Mouse (Mus musculus): ENCODE data around the gene Deup1.

Gene Deup1

GRCm38 (mm10) chr9:15560451-15560850 is 67.3 kb downstream of the Deup1 start:
- no peak for TF ChIP-seq GATA4 (IDR thresholded peaks at IDR 0.05; ENCODE audit: insufficient replicate concordance, low read length)

DNA sequence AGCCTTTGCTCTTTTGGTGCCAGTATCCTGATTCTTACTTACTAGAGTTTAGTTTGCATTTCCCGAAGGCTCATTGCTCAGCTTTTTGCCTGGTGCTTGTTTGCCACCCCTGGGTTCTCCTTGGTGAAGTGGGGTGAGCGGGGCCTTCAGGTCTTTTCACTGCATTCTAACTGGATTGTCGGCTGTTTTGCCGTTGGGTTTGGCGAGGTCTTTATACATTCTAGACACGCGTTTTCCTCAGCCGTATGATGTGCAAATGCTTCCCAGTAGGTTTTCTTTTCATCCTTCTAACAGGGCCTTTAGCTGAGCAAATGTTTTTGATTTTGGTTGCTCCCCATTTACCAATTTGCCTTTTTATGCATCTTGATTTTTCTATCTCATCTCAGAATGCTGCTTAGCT is 74.4 kb downstream of the Deup1 start:
- TF ChIP-seq GATA4 (IDR thresholded peaks at IDR 0.05; ENCODE audit: insufficient replicate concordance, low read length): no peak

DNA sequence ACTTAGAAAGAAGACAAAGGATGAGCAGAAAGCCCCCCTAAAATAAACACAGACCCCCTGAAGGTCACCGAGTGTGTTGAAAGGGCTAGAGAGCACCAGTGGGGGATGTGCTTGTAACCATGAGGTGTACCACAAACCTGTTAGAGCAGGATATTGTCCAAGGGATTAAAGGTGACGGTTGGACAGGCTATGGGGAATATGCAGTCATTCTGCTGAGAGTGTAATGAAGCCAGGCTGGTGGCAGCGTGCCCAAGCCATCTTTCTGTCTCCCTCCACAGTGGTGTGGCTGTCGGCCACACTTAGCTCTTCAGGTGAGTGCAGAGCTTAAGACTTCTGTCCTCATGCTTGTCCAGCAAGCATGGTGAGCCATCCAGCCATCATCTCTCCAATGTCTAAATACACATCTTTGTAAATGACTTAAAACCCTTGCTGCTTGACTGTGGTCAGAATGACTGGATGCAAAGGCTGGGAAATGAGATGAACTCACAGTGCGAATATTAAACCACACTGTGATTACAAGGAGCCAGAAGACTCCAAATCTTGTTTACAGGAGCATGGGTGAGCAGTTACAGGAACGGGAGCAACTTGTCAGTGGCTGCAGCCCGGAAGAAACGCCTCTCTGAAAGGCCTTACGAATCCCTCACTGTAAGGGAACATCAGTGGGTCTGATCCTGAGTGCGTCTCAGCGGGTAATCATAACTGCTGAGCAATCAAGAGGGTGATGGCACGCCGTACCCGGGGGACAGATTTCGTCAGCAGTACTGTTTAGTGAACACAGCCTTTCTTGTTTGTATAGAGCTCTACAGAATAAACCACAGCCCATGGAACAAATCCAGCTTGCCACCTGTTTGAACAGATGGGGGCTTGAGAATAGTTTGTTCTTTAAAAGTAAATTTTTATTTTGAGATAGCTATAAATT is 75.5 kb downstream of the Deup1 start:
- TF ChIP-seq GATA4 (IDR thresholded peaks at IDR 0.05; ENCODE audit: insufficient replicate concordance, low read length): no peak

- TF ChIP-seq GATA4 (IDR thresholded peaks at IDR 0.05; ENCODE audit: insufficient replicate concordance, low read length): no peak
Measured at GRCm38 (mm10) chr9:15550461-15550961, 77.2 kb downstream of the Deup1 start.

DNA sequence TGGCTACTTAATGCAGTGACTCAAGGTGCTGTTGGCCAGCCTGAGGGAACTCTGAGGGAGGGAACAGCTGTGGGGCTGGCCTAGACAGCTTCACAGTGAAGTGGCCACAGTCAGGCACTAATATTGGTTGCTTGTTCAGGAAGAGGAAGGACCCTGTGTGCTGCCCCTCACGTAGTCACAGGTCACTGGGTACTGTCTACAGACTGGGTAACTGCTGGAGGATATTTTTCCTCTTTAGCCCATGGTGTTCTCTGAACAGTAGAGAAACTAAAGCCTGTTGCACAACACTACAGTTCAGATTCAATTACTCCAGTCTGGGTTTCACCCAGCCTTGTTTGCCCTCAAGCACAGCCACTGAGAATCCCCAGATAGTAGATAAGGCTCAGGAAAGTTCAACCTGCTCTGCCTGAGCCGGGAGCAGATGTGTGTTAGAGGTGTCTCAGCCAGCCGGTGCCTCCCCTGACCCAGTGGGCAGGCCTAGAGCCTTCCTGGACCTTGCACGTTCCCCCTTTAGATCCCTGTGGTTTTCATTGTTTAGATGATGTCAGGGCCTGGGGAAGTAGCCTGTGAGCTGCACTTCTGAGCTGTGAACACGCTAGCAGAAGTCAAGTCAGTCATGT is 85.9 kb downstream of the Deup1 start:
- TF ChIP-seq GATA4 (IDR thresholded peaks at IDR 0.05; ENCODE audit: insufficient replicate concordance, low read length): peak; percentile 77; the same call in 1 of the 2 replicates

DNA sequence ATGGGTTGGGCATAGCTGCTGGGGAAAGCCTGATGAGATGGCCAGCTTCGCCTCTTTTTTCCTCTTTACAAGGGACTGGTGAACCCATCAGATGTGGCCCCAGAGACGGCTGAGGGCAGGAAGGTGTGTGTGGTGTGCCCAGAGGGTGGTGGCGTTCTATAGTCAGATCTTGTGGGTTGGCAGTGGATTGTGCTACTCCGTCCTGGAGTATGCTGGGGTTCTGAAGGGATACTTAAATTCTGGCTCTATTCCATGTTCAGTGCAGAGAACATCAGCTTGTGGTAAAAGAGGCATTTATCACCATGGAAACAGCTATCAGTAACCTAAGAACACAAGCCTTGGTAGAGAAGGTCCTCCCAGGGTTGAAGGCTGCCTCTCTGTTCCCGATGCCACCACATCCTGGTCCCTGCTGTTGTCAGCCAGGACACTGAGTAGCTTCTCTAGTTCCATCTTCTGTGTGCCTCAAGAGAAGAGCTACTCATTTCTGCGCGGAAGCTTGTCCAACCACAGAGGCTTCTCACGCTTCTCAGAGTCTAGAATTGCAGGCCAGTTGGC is 88.7 kb downstream of the Deup1 start:
- no peak for TF ChIP-seq GATA4 (IDR thresholded peaks at IDR 0.05; ENCODE audit: insufficient replicate concordance, low read length)

GRCm38 (mm10) chr9:15537455-15538048 is 90.2 kb downstream of the Deup1 start:
- TF ChIP-seq GATA4 (IDR thresholded peaks at IDR 0.05; ENCODE audit: insufficient replicate concordance, low read length): no peak

DNA sequence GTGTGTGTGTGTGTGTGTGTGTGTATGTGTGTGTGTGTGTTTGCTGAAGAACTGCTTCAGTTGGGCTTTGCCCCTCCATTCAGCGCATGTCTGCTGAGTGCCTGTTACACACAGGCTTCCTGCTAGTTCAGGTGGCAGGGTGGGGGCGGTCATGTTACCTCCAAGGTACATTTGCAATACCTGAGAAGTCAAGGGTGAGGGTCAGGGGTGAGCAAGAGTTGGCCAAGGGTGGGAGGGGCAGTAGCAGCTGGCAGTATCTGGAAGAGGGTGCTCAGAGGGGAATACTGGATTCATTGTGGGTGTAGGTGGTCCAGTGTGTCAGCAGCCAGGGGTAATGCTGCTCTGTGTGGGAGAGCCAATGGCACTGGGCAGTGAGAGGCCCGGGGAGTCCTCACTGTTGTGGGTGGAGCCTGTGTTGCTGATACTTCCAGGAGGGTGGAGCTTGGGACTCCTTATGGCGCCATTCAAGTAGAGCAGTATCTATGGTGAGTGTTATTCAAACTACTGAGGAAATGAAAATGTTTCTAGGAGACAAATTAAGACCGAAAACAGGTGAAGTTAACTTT is 90.8 kb downstream of the Deup1 start:
- no peak for TF ChIP-seq GATA4 (IDR thresholded peaks at IDR 0.05; ENCODE audit: insufficient replicate concordance, low read length)

GRCm38 (mm10) chr9:15535418-15535817 is 92.3 kb downstream of the Deup1 start:
- TF ChIP-seq GATA4 (IDR thresholded peaks at IDR 0.05; ENCODE audit: insufficient replicate concordance, low read length): no peak

DNA sequence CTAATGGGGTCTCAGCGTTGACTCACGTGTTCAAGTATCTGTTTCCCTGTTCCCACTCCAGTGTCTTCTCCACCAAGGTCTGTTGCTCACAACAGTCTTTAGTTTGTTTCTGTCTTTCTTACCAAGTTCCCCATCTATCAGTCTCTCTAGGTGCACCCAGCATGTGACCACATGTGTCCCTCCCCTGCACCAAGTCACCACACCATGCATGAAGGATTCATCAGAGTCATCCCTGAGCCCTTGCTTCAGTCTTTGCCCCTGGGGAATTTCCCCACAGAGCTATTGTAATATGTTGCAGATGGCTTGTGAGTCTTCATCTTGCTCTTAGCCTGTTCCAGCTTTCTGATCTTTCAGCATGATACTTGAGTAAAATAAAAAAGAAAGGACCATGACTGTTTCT is 93.6 kb downstream of the Deup1 start:
- TF ChIP-seq GATA4 (IDR thresholded peaks at IDR 0.05; ENCODE audit: insufficient replicate concordance, low read length): no peak

DNA sequence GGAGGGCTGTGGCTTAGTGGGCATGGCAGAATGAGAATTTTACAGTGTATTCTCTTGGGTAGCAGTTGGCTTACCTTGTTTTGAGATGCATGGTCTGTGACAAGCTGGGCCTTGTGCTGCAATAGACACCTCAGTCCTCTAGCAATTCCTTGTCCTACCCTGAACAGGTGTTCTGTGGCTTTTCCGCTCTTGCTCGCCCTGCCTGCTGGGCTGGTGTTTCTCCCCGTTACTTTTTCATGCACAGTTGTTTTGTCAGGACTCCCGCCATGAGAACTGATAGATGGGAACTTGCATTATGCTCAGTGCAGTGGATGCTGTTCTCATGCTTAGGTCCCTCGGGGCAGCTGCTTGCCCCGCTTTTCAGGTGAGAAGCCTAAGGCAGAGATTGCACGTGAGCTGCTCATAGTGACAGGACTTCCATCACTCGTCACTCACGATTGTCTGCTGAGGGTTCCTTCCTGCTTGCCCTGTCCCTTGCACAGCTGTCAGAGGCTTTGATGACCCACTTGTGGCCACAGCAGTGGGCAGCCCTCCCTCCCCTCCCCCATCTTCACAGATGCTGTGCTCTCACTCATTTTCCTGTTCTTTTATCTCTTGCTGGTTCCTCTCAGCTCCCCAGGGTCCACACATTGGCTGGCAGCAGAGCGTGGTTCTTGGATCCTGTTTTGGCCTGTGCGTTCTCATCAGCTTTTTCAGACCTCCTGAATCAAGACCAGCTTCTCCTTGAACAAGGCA is 94.2 kb downstream of the Deup1 start:
- TF ChIP-seq GATA4 (IDR thresholded peaks at IDR 0.05; ENCODE audit: insufficient replicate concordance, low read length): no peak

DNA sequence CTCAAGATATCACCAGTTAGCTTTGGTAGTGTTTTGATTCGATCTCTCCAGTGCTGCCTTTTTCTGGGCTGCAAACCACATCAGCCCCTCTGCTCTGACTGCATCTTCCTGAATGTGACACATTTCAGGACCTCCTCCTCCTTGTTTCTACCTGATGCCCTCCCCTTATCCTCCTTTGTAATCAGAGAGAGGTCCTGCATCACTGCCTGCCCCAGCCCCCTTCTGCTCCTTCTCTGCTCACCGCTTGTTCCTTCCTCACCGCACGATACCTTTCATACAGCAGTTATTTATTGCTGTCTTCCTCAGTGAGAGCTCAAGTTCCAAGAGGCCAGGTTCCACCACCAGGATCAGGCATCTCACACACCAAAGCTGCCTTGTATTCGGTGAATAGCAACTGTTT is 96.5 kb downstream of the Deup1 start:
- no peak for TF ChIP-seq GATA4 (IDR thresholded peaks at IDR 0.05; ENCODE audit: insufficient replicate concordance, low read length)

GRCm38 (mm10) chr9:15529965-15530320 is 97.8 kb downstream of the Deup1 start:
- TF ChIP-seq GATA4 (IDR thresholded peaks at IDR 0.05; ENCODE audit: insufficient replicate concordance, low read length): no peak

GRCm38 (mm10) chr9:15529275-15529964 is 98.3 kb downstream of the Deup1 start:
- TF ChIP-seq GATA4 (IDR thresholded peaks at IDR 0.05; ENCODE audit: insufficient replicate concordance, low read length): no peak

All from liver, adult (tissue).